Comparison of ENCODE assay signal across 22 mouse cellular contexts in genomic region chr17:87305065-87305464, GRCm38 (mm10). TPM values are rescaled to one million over a fixed set of nuclear protein-coding genes. Genes with fewer than 3 reads are reported as not detected.
DNase-seq lines count a peak whose midpoint lies in the region; ATAC-seq and TF ChIP-seq lines count a peak whose summit lies in the region.
"Had no signal": no experiment of that assay in that cellular context is flagged by ENCODE, and none has a peak within 500 bp of the region (broad histone marks: within the 10 kb centered on the region; RNA-seq: fewer than 3 reads in every experiment).

No protein-coding gene starts in this region.

- H3K9me3 ChIP-seq in liver, embryonic 12.5 days (replicated peaks), result no peaks in the 10 kb centered on the region
- H3K9me3 ChIP-seq: embryonic facial prominence, embryonic 12.5 days; forebrain, embryonic 13.5 days; G1E; heart, embryonic 10.5 days; hindbrain, embryonic 13.5 days had no signal

- ATAC-seq in frontal cortex, adult (ENCODE audit: low TSS enrichment), result peak; percentile 53; the same call in 1 of the 2 replicates
- no peak for ATAC-seq in liver, embryonic 12.5 days
- ATAC-seq: CD4-positive, CD25-positive, alpha-beta regulatory T cell, adult 4 months; forebrain, embryonic 13.5 days; forebrain, postnatal 0 days had no signal

- H3K79me2 ChIP-seq in liver, adult 2 months (ENCODE audit: control insufficient read depth, insufficient read depth, low read length), result peaks cover 24% of the 10 kb centered on the region

- 0 out of 2 replicates have a peak overlapping the region, but pooled peaks have one; percentile 8 for H3K9ac ChIP-seq in liver, adult 2 months (ENCODE audit: low read depth, low read length)
- H3K9ac ChIP-seq in liver, embryonic 12.5 days, result no peak overlapping the region
- H3K9ac ChIP-seq: embryonic facial prominence, embryonic 12.5 days; forebrain, embryonic 13.5 days; forebrain, postnatal 0 days; hindbrain, embryonic 13.5 days had no signal

- DNase-seq in frontal cortex, postnatal 36 days (ENCODE audit: low spot score in 2 of 2), result no peak
- no peak for DNase-seq in liver, adult 2 months (ENCODE audit: extremely low read depth, low read depth, low spot score)
- no peak for DNase-seq in right cerebral cortex, adult 18-20 months
- DNase-seq: adrenal gland, postnatal 10 days; B cell, adult 2 months; cerebellum, adult 11-12 months; cerebellum, adult 9-10 months; cerebellum, postnatal 25 days; forebrain, postnatal 0 days; gastrocnemius, postnatal 36 days; heart, adult 18-20 months; heart, postnatal 14 days had no signal

- TF ChIP-seq CTCF in liver, adult 2 months (IDR thresholded peaks at IDR 0.05; ENCODE audit: low read depth, low read length), result no peak
- TF ChIP-seq CTCF in bone marrow macrophage, adult 2 months (IDR thresholded peaks at IDR 0.05; ENCODE audit: low read depth, low read length), result no peak
- TF ChIP-seq CTCF in small intestine, adult 2 months (IDR thresholded peaks at IDR 0.05; ENCODE audit: extremely low read depth, insufficient read length, insufficient replicate concordance, low read depth, low read length), result no peak

- H3K36me3 ChIP-seq in liver, adult 2 months (ENCODE audit: control insufficient read depth, insufficient read depth, low read length), result peaks cover 10% of the 10 kb centered on the region; the same call in 1 of the 2 replicates
- peaks cover 35% of the 10 kb centered on the region for H3K36me3 ChIP-seq in liver, embryonic 12.5 days
- H3K36me3 ChIP-seq in small intestine, adult 2 months (ENCODE audit: control insufficient read depth, insufficient read depth, low read length), result peaks cover 31% of the 10 kb centered on the region
- H3K36me3 ChIP-seq: embryonic facial prominence, embryonic 12.5 days; heart, embryonic 10.5 days had no signal

- peaks cover 29% of the 10 kb centered on the region for H3K4me1 ChIP-seq in liver, adult 2 months (ENCODE audit: control insufficient read depth, insufficient read depth, low read length)
- H3K4me1 ChIP-seq in liver, embryonic 12.5 days, result peaks cover 24% of the 10 kb centered on the region
- H3K4me1 ChIP-seq in bone marrow macrophage, adult 2 months (ENCODE audit: control insufficient read depth, insufficient read depth, low read length), result peaks cover 39% of the 10 kb centered on the region
- H3K4me1 ChIP-seq in small intestine, adult 2 months (ENCODE audit: control insufficient read depth, insufficient read depth, insufficient read length, low read length), result peaks cover 27% of the 10 kb centered on the region
- H3K4me1 ChIP-seq: embryonic facial prominence, embryonic 12.5 days; forebrain, embryonic 13.5 days; hindbrain, embryonic 13.5 days had no signal

- no peak for TF ChIP-seq POLR2A in liver, adult 2 months (IDR thresholded peaks at IDR 0.05; ENCODE audit: extremely low read depth, insufficient read depth, low read length)
- no peak for TF ChIP-seq POLR2A in bone marrow macrophage, adult 2 months (IDR thresholded peaks at IDR 0.05; ENCODE audit: borderline replicate concordance, low read depth, low read length)
- no peak for TF ChIP-seq POLR2A in small intestine, adult 2 months (IDR thresholded peaks at IDR 0.05; ENCODE audit: low read depth, low read length)

- H3K27me3 ChIP-seq in liver, adult 2 months (ENCODE audit: control insufficient read depth, insufficient read depth, low read length), result no peaks in the 10 kb centered on the region
- H3K27me3 ChIP-seq in liver, embryonic 12.5 days (replicated peaks), result no peaks in the 10 kb centered on the region
- no peaks in the 10 kb centered on the region for H3K27me3 ChIP-seq in small intestine, adult 2 months (ENCODE audit: control insufficient read depth, insufficient read depth, low read length)
- H3K27me3 ChIP-seq: embryonic facial prominence, embryonic 12.5 days; forebrain, embryonic 13.5 days; hindbrain, embryonic 13.5 days had no signal

- 86% methylated on average over 8 of the region's 8 CpGs for WGBS in liver, adult 2 months
- WGBS in liver, embryonic 12.5 days (ENCODE audit: insufficient replicate concordance), result 75% methylated on average over 8 of the region's 8 CpGs
- 84% methylated on average over 8 of the region's 8 CpGs for WGBS in small intestine, adult 2 months

- H3K4me3 ChIP-seq in liver, adult 2 months (ENCODE audit: insufficient read depth, low read depth, low read length), result no peak overlapping the region
- no peak overlapping the region for H3K4me3 ChIP-seq in liver, embryonic 12.5 days
- no peak overlapping the region for H3K4me3 ChIP-seq in bone marrow macrophage, adult 2 months (ENCODE audit: insufficient read depth, low read length)
- H3K4me3 ChIP-seq in small intestine, adult 2 months (ENCODE audit: low read depth, low read length), result no peak overlapping the region
- H3K4me3 ChIP-seq: embryonic facial prominence, embryonic 12.5 days; forebrain, embryonic 13.5 days; heart, embryonic 10.5 days; hindbrain, embryonic 13.5 days had no signal

- H3K4me2 ChIP-seq in liver, embryonic 12.5 days, result no peak overlapping the region
- H3K4me2 ChIP-seq: embryonic facial prominence, embryonic 12.5 days; forebrain, embryonic 13.5 days; hindbrain, embryonic 13.5 days had no signal

- peak overlapping the region; percentile 53 for H3K27ac ChIP-seq in liver, adult 2 months (replicated peaks; ENCODE audit: insufficient read depth, low read depth, low read length)
- H3K27ac ChIP-seq in liver, embryonic 12.5 days, result no peak overlapping the region
- peak overlapping the region; percentile 98; the same call in 1 of the 2 replicates for H3K27ac ChIP-seq in bone marrow macrophage, adult 2 months (ENCODE audit: insufficient read depth, low read depth, low read length)
- H3K27ac ChIP-seq in small intestine, adult 2 months (ENCODE audit: insufficient read depth, low read depth, low read length), result peak overlapping the region; percentile 70
- H3K27ac ChIP-seq: embryonic facial prominence, embryonic 12.5 days; forebrain, embryonic 13.5 days; heart, embryonic 10.5 days; hindbrain, embryonic 13.5 days had no signal

RNA-seq across cellular contexts. Expression of gene Ttc7, which starts 22.4 kb away (rescaled TPM):
- total RNA-seq in liver, adult 2 months (2014; rRNA removed), result 19.0 and 22.4 TPM in 2 replicates
- 36.5 and 37.8 TPM in 2 replicates for polyA plus RNA-seq in liver, adult 2 months (2012; rRNA removed)
- polyA plus RNA-seq in liver, embryonic 12.5 days (2016; fragmentation: Nextera tagmentation; extraction: Ambion mirVana), result 15.3 and 17.0 TPM in 2 replicates
- 93.3 and 100 TPM in 2 replicates for polyA plus RNA-seq in bone marrow macrophage, adult 2 months (2012; ENCODE audit: insufficient read depth, insufficient read length, missing spikeins)
- 195 and 289 TPM in 2 replicates for polyA plus RNA-seq in small intestine, adult 2 months (2012; rRNA removed)

RNA-seq across cellular contexts. Expression of gene Mcfd2, which starts 39.3 kb away (rescaled TPM):
- 223 and 231 TPM in 2 replicates for total RNA-seq in liver, adult 2 months (2014; rRNA removed)
- polyA plus RNA-seq in liver, adult 2 months (2012; rRNA removed), result 263 and 314 TPM in 2 replicates
- polyA plus RNA-seq in liver, embryonic 12.5 days (2016; fragmentation: Nextera tagmentation; extraction: Ambion mirVana), result 47.5 and 51.3 TPM in 2 replicates
- polyA plus RNA-seq in bone marrow macrophage, adult 2 months (2012; ENCODE audit: insufficient read depth, insufficient read length, missing spikeins), result 74.4 and 84.8 TPM in 2 replicates
- 139 and 169 TPM in 2 replicates for polyA plus RNA-seq in small intestine, adult 2 months (2012; rRNA removed)
